Mouse (Mus musculus) intestine, embryonic 15.5 days (tissue): ENCODE data around the gene Bcl2. TPM values are rescaled to one million over a fixed set of nuclear protein-coding genes. Genes with fewer than 3 reads are reported as not detected.

Source experiments
- ATAC-seq: fragments of 200-750 bp; cut with Nextera tagmentation; 2 replicates; pipeline ENCODE4 v1.8.0; 2017; ENCODE audit warnings: moderate TSS enrichment, moderate library complexity
- H3K27ac ChIP-seq: fragments of 300-500 bp; sonication (generic); 2 replicates; pipeline ENCODE4 v1.5.1; 2015; ENCODE audit warnings: mild to moderate bottlenecking, inconsistent platforms
- H3K27me3 ChIP-seq: fragments of 300-500 bp; sonication (generic); replicated peaks from 2 replicates; pipeline ENCODE4 v1.6.1; 2015; ENCODE audit warnings: inconsistent platforms
- H3K36me3 ChIP-seq: fragments of 300-500 bp; sonication (generic); 2 replicates; pipeline ENCODE4 v1.6.1; 2015; ENCODE audit warnings: inconsistent platforms
- H3K4me1 ChIP-seq: fragments of 300-500 bp; sonication (generic); replicated peaks from 2 replicates; pipeline ENCODE4 v1.6.1; 2015; ENCODE audit warnings: inconsistent platforms
- H3K4me2 ChIP-seq: fragments of 300-500 bp; sonication (generic); replicated peaks from 2 replicates; pipeline ENCODE4 v1.6.1; 2015; ENCODE audit warnings: mild to moderate bottlenecking, inconsistent platforms
- H3K4me3 ChIP-seq: fragments of 300-500 bp; sonication (generic); replicated peaks from 2 replicates; pipeline ENCODE4 v1.5.1; 2015; ENCODE audit warnings: inconsistent platforms
- H3K9ac ChIP-seq: fragments of 300-500 bp; sonication (generic); 2 replicates; pipeline ENCODE4 v1.6.1; 2015; ENCODE audit warnings: inconsistent platforms
- H3K9me3 ChIP-seq: fragments of 300-500 bp; sonication (generic); 2 replicates; pipeline ENCODE4 v1.6.1; 2016; ENCODE audit warnings: inconsistent platforms
- WGBS: fragments of 180-500 bp; shearing (Covaris S2); methylation state at CpG from one replicate; pipeline ENCODE4 v1.1.7; 2015; 5-methylcytosine and 5-hydroxymethylcytosine counted together
- polyA plus RNA-seq: library from polyadenylated mRNA; unstranded; fragments of >200 nt; fragmentation: Nextera tagmentation; extraction: Ambion mirVana; gene quantifications from 2 replicates; pipeline ENCODE4 v1.2.1, GENCODE M21; 2015

Gene Bcl2
- polyA plus RNA-seq, 1 experiment from 2014 or later = 13.2 TPM

DNA sequence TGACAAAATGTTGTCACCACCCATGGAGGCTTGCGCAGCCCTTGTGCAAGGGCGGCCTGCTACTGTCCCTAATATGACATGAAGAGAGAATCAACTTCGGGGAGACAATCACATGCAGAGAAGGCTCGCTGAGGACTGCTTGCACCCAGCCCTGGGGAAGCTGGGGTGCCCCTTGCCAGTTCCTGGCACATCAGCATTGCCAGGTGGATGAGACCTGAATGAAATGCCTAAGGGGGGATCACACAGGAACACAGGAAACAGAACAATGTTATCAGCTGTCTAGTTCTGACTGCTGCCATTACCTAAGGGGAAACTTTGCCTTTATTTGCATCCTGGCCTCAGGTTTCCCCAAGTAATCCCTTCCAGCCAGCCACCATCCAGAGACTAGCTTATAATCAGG, 63.6 kb downstream of the Bcl2 start:
- H3K27ac ChIP-seq = no peak overlapping the region
- no peak overlapping the region for H3K4me3 ChIP-seq
- H3K27me3 ChIP-seq = no peaks in the 10 kb centered on the region
- no peaks in the 10 kb centered on the region for H3K9me3 ChIP-seq
- no peaks in the 10 kb centered on the region for H3K4me1 ChIP-seq
- no peak for ATAC-seq
- H3K4me2 ChIP-seq = no peak overlapping the region
- H3K9ac ChIP-seq = no peak overlapping the region
- H3K36me3 ChIP-seq = no peaks in the 10 kb centered on the region
- whole genome bisulfite sequencing = 89% methylated on average over 4 of the region's 4 CpGs

DNA sequence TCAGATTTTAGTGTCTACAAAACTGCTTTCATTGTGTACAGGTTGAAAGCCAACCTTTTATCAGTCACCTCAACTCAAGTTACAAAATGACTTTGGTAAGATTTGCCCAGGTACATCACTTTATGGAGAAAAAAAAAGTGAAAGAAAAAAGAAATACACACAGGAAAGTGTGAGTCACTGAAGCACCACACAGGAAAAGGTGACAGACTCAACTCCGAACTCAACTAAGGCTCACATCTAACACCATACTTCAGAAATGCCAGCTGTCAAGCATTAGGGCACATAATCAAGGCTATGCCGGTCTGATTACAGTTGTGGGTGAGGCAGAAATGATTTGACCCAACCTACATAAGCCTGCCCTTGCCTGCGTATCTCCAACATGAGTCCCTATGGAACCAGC, 66.7 kb downstream of the Bcl2 start:
- no peak overlapping the region for H3K4me3 ChIP-seq
- H3K9me3 ChIP-seq = no peaks in the 10 kb centered on the region
- H3K4me2 ChIP-seq = no peak overlapping the region
- H3K36me3 ChIP-seq = no peaks in the 10 kb centered on the region
- no peak overlapping the region for H3K27ac ChIP-seq
- WGBS = 87% methylated on average over 3 of the region's 3 CpGs
- no peak overlapping the region for H3K9ac ChIP-seq
- ATAC-seq = no peak
- no peaks in the 10 kb centered on the region for H3K27me3 ChIP-seq
- no peaks in the 10 kb centered on the region for H3K4me1 ChIP-seq

DNA sequence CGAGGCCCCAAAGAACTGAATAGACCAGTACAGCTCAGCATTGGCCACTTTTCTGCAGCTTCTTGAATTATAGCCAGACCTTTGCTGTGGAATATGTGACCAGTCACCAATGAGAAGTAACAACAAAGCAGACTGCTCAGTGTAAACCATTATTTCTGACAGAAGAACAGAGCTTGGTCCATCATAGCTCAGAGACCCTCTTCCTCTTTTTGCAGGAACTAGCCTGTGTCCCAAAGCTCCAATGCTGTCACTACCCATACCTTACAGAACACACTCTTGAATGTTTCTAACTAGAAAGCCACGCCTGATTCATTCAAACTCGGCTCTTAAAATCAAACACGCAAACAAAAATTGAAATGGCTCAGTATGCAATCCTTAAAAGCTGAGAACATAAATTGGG, 69.5 kb downstream of the Bcl2 start:
- WGBS = 79% methylated on average over 4 of the region's 4 CpGs
- no peaks in the 10 kb centered on the region for H3K9me3 ChIP-seq
- ATAC-seq = no peak

GRCm38 (mm10) chr1:106643527-106643926, 70.5 kb downstream of the Bcl2 start:
- ATAC-seq = no peak

More for the DNA sequence above, 69.5 kb downstream of the Bcl2 start:
- Histone ChIP-seq H3K27me3 (no peaks in the 10 kb centered on the region), H3K4me2 (no peak overlapping the region), H3K27ac (no peak overlapping the region), H3K4me1 (no peaks in the 10 kb centered on the region), H3K9ac (no peak overlapping the region), H3K36me3 (no peaks in the 10 kb centered on the region), H3K4me3 (no peak overlapping the region)

DNA sequence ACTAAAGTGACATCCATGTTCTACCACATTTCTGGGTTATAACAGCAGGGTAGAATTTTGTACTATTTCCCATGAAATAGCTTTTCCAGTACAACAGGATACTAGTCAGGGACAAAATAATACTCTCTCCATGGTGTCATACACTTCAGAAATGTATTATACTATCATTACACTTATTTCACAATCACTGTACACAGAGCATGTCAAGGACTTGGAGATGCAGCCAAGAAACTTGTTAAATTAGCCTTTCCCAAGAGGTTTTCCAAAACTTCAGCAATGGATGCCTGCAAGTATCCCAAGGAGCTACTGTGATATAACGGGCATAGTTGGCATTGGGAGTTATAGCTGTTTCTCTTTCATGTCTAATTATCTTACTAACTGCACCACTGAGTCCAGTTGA, 73.5 kb downstream of the Bcl2 start:
- H3K4me2 ChIP-seq = no peak overlapping the region
- H3K27ac ChIP-seq = no peak overlapping the region
- H3K4me3 ChIP-seq = no peak overlapping the region
- no peak for ATAC-seq
- H3K4me1 ChIP-seq = 0 out of 2 replicates have a peak, but pooled peaks cover 5% of the 10 kb centered on the region
- 87% methylated on average over 1 of the region's 1 CpGs for WGBS
- H3K27me3 ChIP-seq = no peaks in the 10 kb centered on the region
- H3K36me3 ChIP-seq = no peaks in the 10 kb centered on the region
- H3K9me3 ChIP-seq = no peaks in the 10 kb centered on the region
- no peak overlapping the region for H3K9ac ChIP-seq

More at GRCm38 (mm10) chr1:106643527-106643926, 70.5 kb downstream of the Bcl2 start:
- Histone ChIP-seq H3K9me3 (no peaks in the 10 kb centered on the region), H3K27me3 (no peaks in the 10 kb centered on the region), H3K4me2 (no peak overlapping the region), H3K4me1 (no peaks in the 10 kb centered on the region), H3K36me3 (no peaks in the 10 kb centered on the region), H3K27ac (no peak overlapping the region), H3K9ac (no peak overlapping the region), H3K4me3 (no peak overlapping the region)
- WGBS = 70% methylated on average over 3 of the region's 3 CpGs

DNA sequence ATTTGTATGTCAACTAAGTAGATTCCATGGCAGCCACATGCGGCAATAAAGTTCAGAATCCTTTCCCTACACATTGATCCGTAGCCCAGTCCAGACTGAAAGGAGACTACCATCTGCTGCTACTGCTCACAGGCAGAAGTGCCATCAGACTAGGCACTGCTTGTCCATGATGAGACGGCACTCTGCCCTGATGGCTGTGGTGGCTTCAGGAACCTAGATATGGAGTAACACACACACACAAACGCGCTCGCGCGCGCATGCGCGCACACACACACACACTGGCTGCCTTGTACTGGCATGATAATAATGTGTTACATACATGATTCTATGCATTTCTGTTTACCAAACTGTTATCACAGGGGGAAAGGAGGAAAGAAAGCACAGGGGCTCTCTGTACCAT, 76.4 kb downstream of the Bcl2 start:
- no peaks in the 10 kb centered on the region for H3K9me3 ChIP-seq
- no peak overlapping the region for H3K4me2 ChIP-seq
- H3K9ac ChIP-seq = no peak overlapping the region
- H3K4me3 ChIP-seq = no peak overlapping the region
- H3K27ac ChIP-seq = no peak overlapping the region
- ATAC-seq = no peak
- WGBS = 94% methylated on average over 11 of the region's 11 CpGs
- H3K36me3 ChIP-seq = no peaks in the 10 kb centered on the region
- H3K27me3 ChIP-seq = no peaks in the 10 kb centered on the region
- 0 out of 2 replicates have a peak, but pooled peaks cover 5% of the 10 kb centered on the region for H3K4me1 ChIP-seq

GRCm38 (mm10) chr1:106636714-106637113, 77.4 kb downstream of the Bcl2 start:
- peak; percentile 70 for ATAC-seq
- WGBS = 48% methylated on average over 2 of the region's 2 CpGs

DNA sequence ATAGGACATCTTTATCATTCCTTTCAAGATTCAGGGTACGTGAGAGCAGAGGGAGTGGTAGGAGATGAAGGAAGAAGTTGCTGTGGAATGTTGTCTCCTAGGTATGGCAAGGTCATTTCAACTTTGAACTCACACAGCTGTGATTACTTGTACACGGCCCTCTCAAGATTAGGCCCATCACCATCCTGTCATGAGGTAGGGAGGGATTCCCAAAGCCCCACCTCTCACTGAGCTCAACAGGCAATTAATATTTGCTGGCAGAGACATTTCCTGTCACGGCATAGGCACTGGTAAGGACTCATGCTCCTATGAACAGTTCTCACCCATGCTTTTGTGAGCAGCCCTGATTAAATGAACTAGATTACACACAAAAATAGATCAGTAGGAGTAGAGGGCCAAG, 80.9 kb downstream of the Bcl2 start:
- H3K27ac ChIP-seq = no peak overlapping the region
- peaks cover 25% of the 10 kb centered on the region for H3K4me1 ChIP-seq

More at GRCm38 (mm10) chr1:106636714-106637113, 77.4 kb downstream of the Bcl2 start:
- 0 out of 2 replicates have a peak overlapping the region, but pooled peaks have one; percentile 32 for H3K27ac ChIP-seq
- no peak overlapping the region for H3K4me3 ChIP-seq
- no peak overlapping the region for H3K9ac ChIP-seq
- H3K9me3 ChIP-seq = no peaks in the 10 kb centered on the region
- H3K36me3 ChIP-seq = no peaks in the 10 kb centered on the region
- H3K4me1 ChIP-seq = 0 out of 2 replicates have a peak, but pooled peaks cover 5% of the 10 kb centered on the region
- H3K4me2 ChIP-seq = no peak overlapping the region
- H3K27me3 ChIP-seq = no peaks in the 10 kb centered on the region

GRCm38 (mm10) chr1:106631869-106632463, 82.1 kb downstream of the Bcl2 start:
- ATAC-seq = no peak

More for the DNA sequence above, 80.9 kb downstream of the Bcl2 start:
- WGBS = 33% methylated on average over 3 of the region's 3 CpGs
- no peaks in the 10 kb centered on the region for H3K9me3 ChIP-seq
- no peak overlapping the region for H3K4me3 ChIP-seq
- no peak overlapping the region for H3K9ac ChIP-seq
- H3K4me2 ChIP-seq = no peak overlapping the region
- no peaks in the 10 kb centered on the region for H3K36me3 ChIP-seq
- ATAC-seq = no peak
- no peaks in the 10 kb centered on the region for H3K27me3 ChIP-seq

DNA sequence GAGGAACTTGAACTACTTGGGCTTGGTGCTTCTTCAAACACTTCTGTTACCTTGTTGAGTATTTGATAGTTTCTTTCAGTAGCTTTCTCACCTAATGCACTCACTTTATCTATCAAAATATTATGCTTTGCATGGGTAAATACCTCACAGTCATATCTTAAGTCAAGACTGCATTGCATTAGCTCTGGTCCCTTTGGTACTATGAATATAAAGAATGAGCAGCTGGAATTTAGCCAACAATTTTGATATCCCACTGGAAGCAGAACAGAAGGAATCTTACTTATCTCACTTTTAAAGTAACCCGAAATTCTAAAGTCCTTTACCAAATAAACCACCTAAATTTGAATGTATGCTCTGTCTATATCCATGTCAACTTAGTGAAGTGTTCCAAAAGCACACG, 83.1 kb downstream of the Bcl2 start:
- 60% methylated on average over 2 of the region's 2 CpGs for WGBS
- ATAC-seq = no peak
- Histone ChIP-seq H3K4me3 (no peak overlapping the region), H3K4me1 (peaks cover 23% of the 10 kb centered on the region), H3K36me3 (no peaks in the 10 kb centered on the region), H3K9me3 (no peaks in the 10 kb centered on the region), H3K9ac (no peak overlapping the region), H3K27ac (peak overlapping the region; percentile 52; the same call in 1 of the 2 replicates), H3K4me2 (no peak overlapping the region), H3K27me3 (no peaks in the 10 kb centered on the region)

More at GRCm38 (mm10) chr1:106631869-106632463, 82.1 kb downstream of the Bcl2 start:
- H3K4me3 ChIP-seq = no peak overlapping the region
- WGBS = 88% methylated on average over 3 of the region's 3 CpGs
- H3K9me3 ChIP-seq = no peaks in the 10 kb centered on the region
- no peaks in the 10 kb centered on the region for H3K27me3 ChIP-seq
- H3K36me3 ChIP-seq = no peaks in the 10 kb centered on the region
- H3K9ac ChIP-seq = no peak overlapping the region
- peaks cover 25% of the 10 kb centered on the region for H3K4me1 ChIP-seq
- no peak overlapping the region for H3K27ac ChIP-seq
- no peak overlapping the region for H3K4me2 ChIP-seq

GRCm38 (mm10) chr1:106629931-106630682, 84.0 kb downstream of the Bcl2 start:
- H3K4me2 ChIP-seq = no peak overlapping the region; the same call in none of the 2 replicates
- peaks cover 20% of the 10 kb centered on the region for H3K4me1 ChIP-seq
- H3K9ac ChIP-seq = no peak overlapping the region
- H3K4me3 ChIP-seq = no peak overlapping the region
- ATAC-seq = peak; percentile 67
- H3K36me3 ChIP-seq = no peaks in the 10 kb centered on the region
- 21% methylated on average over 4 of the region's 4 CpGs for WGBS
- H3K27me3 ChIP-seq = no peaks in the 10 kb centered on the region
- no peaks in the 10 kb centered on the region for H3K9me3 ChIP-seq
- H3K27ac ChIP-seq = peak overlapping the region; percentile 52

GRCm38 (mm10) chr1:106629470-106629830, 84.6 kb downstream of the Bcl2 start:
- Histone ChIP-seq H3K36me3 (no peaks in the 10 kb centered on the region), H3K4me3 (no peak overlapping the region), H3K27ac (peak overlapping the region; percentile 52), H3K9me3 (no peaks in the 10 kb centered on the region), H3K9ac (no peak overlapping the region), H3K27me3 (no peaks in the 10 kb centered on the region), H3K4me1 (peaks cover 20% of the 10 kb centered on the region), H3K4me2 (peak overlapping the region; percentile 35)
- peak; percentile 83 for ATAC-seq
- 10% methylated on average over 4 of the region's 4 CpGs for WGBS
